Mouse (Mus musculus) testis, postnatal 10 days (tissue): ENCODE data around the gene Bhmt.

Experiments
- DNase-seq: peaks from one replicate; pipeline ENCODE4 v3.0.0; 2021; ENCODE audit warnings: low spot score

Gene Bhmt

GRCm38 (mm10) chr13:93637282-93638245 is at the start of gene Bhmt:
TSS of gene Bhmt (minus strand) at chr13:93637961.
- no peak for DNase-seq

GRCm38 (mm10) chr13:93687321-93687720 is 49.6 kb upstream of the Bhmt start:
- no peak for DNase-seq

GRCm38 (mm10) chr13:93685226-93685625 is 47.5 kb upstream of the Bhmt start:
- DNase-seq: no peak

DNA sequence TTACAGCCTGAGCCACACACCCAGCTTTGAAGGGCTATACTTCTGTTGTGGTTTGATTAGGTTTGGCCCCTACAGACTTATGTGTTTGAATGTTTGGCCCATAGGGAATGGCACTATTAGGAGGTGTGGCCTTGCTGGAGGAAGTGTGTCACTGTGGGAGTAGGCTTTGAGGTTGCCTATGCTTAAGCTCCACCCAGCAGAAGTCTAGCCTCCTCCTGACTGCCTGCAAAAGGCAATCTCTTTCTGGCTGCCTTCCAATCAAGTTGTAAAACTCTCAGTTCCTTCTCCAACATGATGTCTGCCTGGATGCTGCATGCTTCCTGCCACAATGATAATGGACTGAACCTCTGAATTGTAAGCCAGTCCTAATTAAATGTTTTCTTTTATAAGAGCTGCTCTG is 45.6 kb upstream of the Bhmt start:
- DNase-seq: no peak

DNA sequence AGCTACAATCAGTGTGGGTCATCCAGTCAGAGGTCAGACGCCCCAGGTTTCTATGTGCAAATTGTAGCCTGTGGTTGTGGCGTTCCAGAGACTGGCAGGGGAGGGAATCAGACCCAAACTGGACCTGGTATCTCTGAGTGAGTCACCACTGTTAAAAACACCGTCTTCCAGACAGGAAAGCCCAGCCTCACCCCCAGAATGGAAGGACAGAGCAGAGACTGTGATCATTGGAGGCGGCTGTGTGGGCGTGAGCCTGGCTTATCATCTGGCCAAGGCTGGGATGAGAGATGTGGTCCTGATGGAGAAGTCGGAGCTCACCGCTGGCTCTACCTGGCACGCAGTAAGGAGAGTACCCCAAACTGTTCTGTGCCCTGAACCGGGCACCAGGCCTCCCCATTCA is 39.1 kb upstream of the Bhmt start:
- no peak for DNase-seq

DNA sequence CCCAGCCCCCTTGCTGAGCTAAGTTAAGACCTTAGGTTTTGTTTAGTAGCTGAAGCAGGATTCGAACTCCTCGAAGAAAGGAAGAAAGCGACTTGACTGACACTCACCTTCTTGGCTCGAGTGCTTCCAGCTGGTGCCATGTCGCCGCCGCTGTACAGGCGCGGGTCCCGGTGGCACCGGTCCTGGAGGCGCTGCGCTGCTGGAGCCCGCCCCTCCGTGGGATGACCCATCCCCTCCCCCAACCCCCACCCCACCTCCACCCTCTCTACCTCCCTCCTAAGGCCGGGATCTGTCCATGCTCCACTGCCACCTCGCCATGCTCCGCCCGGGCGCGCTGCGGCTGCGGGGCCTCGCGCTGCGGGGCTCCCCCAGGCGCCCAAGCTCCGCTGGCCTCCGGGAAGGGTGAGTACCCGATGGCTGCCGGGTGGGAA is 36.4 kb upstream of the Bhmt start, which contains the start of the genes Bhmt2 and Dmgdh:
Gene Bhmt2 (minus strand): TSS at position 172 of the 431 bp plus-strand sequence.
Gene Dmgdh (plus strand): TSS at position 303 of the 431 bp plus-strand sequence.
- DNase-seq: no peak

GRCm38 (mm10) chr13:93673296-93673695 is 35.5 kb upstream of the Bhmt start:
- no peak for DNase-seq

DNA sequence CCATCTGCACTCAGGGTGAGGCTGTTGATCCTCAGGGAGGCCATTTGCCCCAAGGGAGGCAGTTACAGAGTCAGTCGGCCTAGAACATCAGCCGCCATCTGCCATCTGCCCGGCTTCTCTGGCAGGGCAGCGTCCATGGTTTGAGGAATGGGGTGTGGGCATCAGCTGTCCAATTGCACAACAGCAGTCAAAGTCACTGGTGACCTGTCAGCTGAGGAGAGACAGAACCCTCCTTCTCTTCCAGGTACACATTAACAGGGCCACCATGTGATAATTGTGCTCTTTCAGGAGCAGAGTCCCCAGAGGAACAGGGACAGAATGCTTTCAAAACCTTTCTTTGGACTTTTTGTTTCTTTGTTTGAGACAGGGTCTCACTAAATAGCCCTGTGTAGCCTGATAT is 34.6 kb upstream of the Bhmt start:
- DNase-seq: no peak

DNA sequence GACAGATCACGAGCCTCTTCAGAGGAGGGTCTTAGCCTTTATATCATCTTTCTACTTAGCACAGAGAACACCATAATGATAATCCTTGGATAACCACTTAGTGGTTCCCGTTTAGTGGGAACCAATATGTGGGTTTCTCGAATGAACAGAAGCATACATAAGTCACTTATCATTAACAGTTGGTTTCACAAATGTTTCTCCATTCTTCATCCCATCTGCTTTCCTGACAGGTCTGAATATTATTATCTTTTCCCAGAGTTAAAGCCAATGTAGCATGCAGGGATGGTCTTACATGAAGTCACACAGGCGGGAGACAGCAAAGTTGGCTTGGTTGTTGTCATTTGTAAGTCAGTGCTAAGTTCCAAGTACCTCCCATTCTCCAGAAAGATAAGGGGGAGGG is 29.8 kb upstream of the Bhmt start:
- no peak for DNase-seq

GRCm38 (mm10) chr13:93657941-93658340 is 20.2 kb upstream of the Bhmt start:
- no peak for DNase-seq

GRCm38 (mm10) chr13:93653382-93653781 is 15.6 kb upstream of the Bhmt start:
- DNase-seq: no peak

- no peak for DNase-seq
These were observed 10.8 kb upstream of the Bhmt start for GRCm38 (mm10) chr13:93648387-93649130.

- DNase-seq: no peak
These were observed 1.9 kb upstream of the Bhmt start for GRCm38 (mm10) chr13:93639636-93640035.

DNA sequence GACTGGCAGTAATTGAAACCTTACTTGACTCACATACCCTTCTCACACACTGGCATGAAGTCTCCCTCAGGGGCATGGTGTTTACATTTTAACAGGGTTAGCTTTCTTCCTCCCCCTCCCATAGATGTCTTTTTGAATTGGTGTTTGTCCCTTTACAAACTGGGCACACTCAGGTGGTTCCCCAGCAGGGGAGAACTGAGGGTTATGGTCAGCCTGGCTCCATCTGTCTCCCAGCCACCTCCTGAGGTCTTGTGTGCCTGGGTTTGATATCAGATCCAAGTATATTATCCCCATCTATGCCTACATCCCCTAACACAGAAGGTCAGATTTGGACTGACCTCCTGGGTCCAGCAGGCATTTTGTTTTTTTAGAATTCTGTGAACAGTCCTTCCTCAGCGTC is 1.2 kb downstream of the Bhmt start:
- no peak for DNase-seq

GRCm38 (mm10) chr13:93632927-93633326 is 4.8 kb downstream of the Bhmt start:
- DNase-seq: no peak

GRCm38 (mm10) chr13:93630941-93631705 is 6.6 kb downstream of the Bhmt start:
- no peak for DNase-seq

GRCm38 (mm10) chr13:93628861-93629260 is 8.9 kb downstream of the Bhmt start:
- DNase-seq: no peak

GRCm38 (mm10) chr13:93614361-93614948 is 23.3 kb downstream of the Bhmt start:
- peak; percentile 61 for DNase-seq

GRCm38 (mm10) chr13:93613771-93614170 is 24.0 kb downstream of the Bhmt start:
- DNase-seq: no peak

- peak; percentile 91 for DNase-seq
These were observed 24.8 kb downstream of the Bhmt start for GRCm38 (mm10) chr13:93612660-93613607.

GRCm38 (mm10) chr13:93608476-93608875 is 29.3 kb downstream of the Bhmt start:
- no peak for DNase-seq
